Mouse (Mus musculus) myocyte (in vitro differentiated cells): ENCODE results near the gene Sgpp1.

ENCODE experiments used
- E2F4 ChIP-seq: IDR thresholded peaks from one replicate; pipeline ENCODE4 v1.6.1; 2011; ENCODE audit warnings: mild to moderate bottlenecking, control low read depth, moderate library complexity; ENCODE audit not compliant: insufficient read depth
- MAX ChIP-seq: IDR thresholded peaks from one replicate; pipeline ENCODE4 v1.6.1; 2011; ENCODE audit warnings: low read depth, mild to moderate bottlenecking, control low read depth
- MYOD1 ChIP-seq, 3 experiments: IDR thresholded peaks; one replicate each; pipeline ENCODE4 v1.6.1; 2011; ENCODE audit warnings: control low read depth in 2 of 3, low read depth in 2 of 3, mild to moderate bottlenecking in 2 of 3, moderate library complexity in 1 of 3; ENCODE audit not compliant: insufficient read length in 2 of 3, control insufficient read depth in 1 of 3
- MYOG ChIP-seq, 3 experiments: IDR thresholded peaks; one replicate each; pipeline ENCODE4 v1.6.1; 2011; ENCODE audit warnings: control low read depth in 2 of 3, low read depth in 2 of 3, mild to moderate bottlenecking in 2 of 3; ENCODE audit not compliant: insufficient read length in 2 of 3, control insufficient read depth in 1 of 3, insufficient read depth in 1 of 3
- POLR2A ChIP-seq: IDR thresholded peaks from one replicate; pipeline ENCODE4 v1.6.1; 2011; ENCODE audit warnings: low read depth, mild to moderate bottlenecking, control low read depth, moderate library complexity; ENCODE audit not compliant: insufficient read length
- POLR2AphosphoS2 ChIP-seq: IDR thresholded peaks from one replicate; pipeline ENCODE4 v1.6.1; 2011; ENCODE audit warnings: low read depth, control low read depth; ENCODE audit not compliant: insufficient read length
- TCF12 ChIP-seq: IDR thresholded peaks from one replicate; pipeline ENCODE4 v1.6.1; 2011; ENCODE audit warnings: mild to moderate bottlenecking, control low read depth; ENCODE audit not compliant: poor library complexity, insufficient read depth, severe bottlenecking
- TCF3 ChIP-seq: IDR thresholded peaks from one replicate; pipeline ENCODE4 v1.6.1; 2011; ENCODE audit warnings: low read depth, control low read depth; ENCODE audit not compliant: insufficient read length
- USF1 ChIP-seq: IDR thresholded peaks from one replicate; pipeline ENCODE4 v1.6.1; 2011; ENCODE audit warnings: low read depth, mild to moderate bottlenecking, control low read depth, moderate library complexity

- TF ChIP-seq POLR2A: no peak
- TF ChIP-seq USF1: no peak
- TF ChIP-seq TCF12: no peak
- no peak for TF ChIP-seq TCF3
- TF ChIP-seq POLR2AphosphoS2: no peak
- TF ChIP-seq MAX: no peak
- no peak for TF ChIP-seq MYOD1 (IDR thresholded peaks at IDR 0.05; ENCODE audit: control insufficient read depth in 1 of 3, insufficient read length in 2 of 3, low read depth in 2 of 3)
- no peak for TF ChIP-seq E2F4
- TF ChIP-seq MYOG (IDR thresholded peaks at IDR 0.05; ENCODE audit: control insufficient read depth in 1 of 3, insufficient read depth in 1 of 3, insufficient read length in 2 of 3, low read depth in 2 of 3): no peak
These were observed 5.1 kb downstream of the Sgpp1 start for GRCm38 (mm10) chr12:75730458-75730857.
